Mouse (Mus musculus) B cell, adult 67 days (primary cell): ENCODE measurements around the gene Catsperg2. TPM values are rescaled to one million over a fixed set of nuclear protein-coding genes. Genes with fewer than 3 reads are reported as not detected.

Experiments
- total RNA-seq, 2 experiments: library from RNA; stranded (reverse); gene quantifications; 4 replicates each; pipeline ENCODE4 v1.2.4; 2023

Gene Catsperg2
- total RNA-seq = not detected

GRCm38 (mm10) chr7:29726860-29727259, at the start of gene Catsperg2:
Catsperg2 (minus strand) TSS chr7:29727032.

GRCm38 (mm10) chr7:29768090-29768900, 41.5 kb upstream of the Catsperg2 start, which contains the start of gene Zfp84:
Zfp84 (plus strand) TSS chr7:29768552.

Other genes with a start within 250 kb of the Catsperg2 start
- 10 to 100 TPM; 42.9 to 46.2 TPM for gene Sipa1l3, start 208.4 kb downstream of the Catsperg2 start, total RNA-seq
- 10 to 100 TPM; 22.8 to 26.3 TPM for gene Zfp84, start 41.5 kb upstream of the Catsperg2 start, total RNA-seq
- gene Zfp30, start 57.0 kb upstream of the Catsperg2 start, total RNA-seq = under 1 TPM; 0.64 to 0.92 TPM
- 10 to 100 TPM; 12.4 to 19.6 TPM for gene Zfp790, start 89.1 kb upstream of the Catsperg2 start, total RNA-seq
- 1 to 10 TPM; 3.9 to 5.1 TPM for gene Zfp940, start 126.6 kb upstream of the Catsperg2 start, total RNA-seq
- gene Zfp420, start 132.9 kb upstream of the Catsperg2 start, total RNA-seq = 10 to 100 TPM; 14.2 to 17.1 TPM
- gene Zfp27, start 179.5 kb upstream of the Catsperg2 start, total RNA-seq = 10 to 100 TPM in 1 of 2 experiments, 1 to 10 TPM in 1; 9.9 to 14.7 TPM
- 1 to 10 TPM; 6.1 to 6.6 TPM for gene Zfp383, start 181.2 kb upstream of the Catsperg2 start, total RNA-seq
- 10 to 100 TPM; 10.6 to 12.3 TPM for gene Zfp74, start 227.1 kb upstream of the Catsperg2 start, total RNA-seq